Mouse (Mus musculus) limb, embryonic 10.5 days (tissue): ENCODE measurements around the gene Ugcg. TPM values are rescaled to one million over a fixed set of nuclear protein-coding genes. Genes with fewer than 3 reads are reported as not detected.

Experiments used
- DNase-seq: peaks from one replicate; pipeline ENCODE4 v3.0.0-alpha.2; 2017; ENCODE audit warnings: low spot score
- H3K27ac ChIP-seq: fragments of 300-500 bp; sonication (generic); 2 replicates; pipeline ENCODE4 v1.5.1; 2016; ENCODE audit warnings: mild to moderate bottlenecking
- H3K27me3 ChIP-seq: fragments of 300-500 bp; sonication (generic); 2 replicates; pipeline ENCODE4 v1.6.1; 2016; ENCODE audit warnings: low read depth, mild to moderate bottlenecking; ENCODE audit not compliant: poor library complexity, severe bottlenecking
- H3K36me3 ChIP-seq: fragments of 300-500 bp; sonication (generic); 2 replicates; pipeline ENCODE4 v1.6.1; 2016; ENCODE audit warnings: mild to moderate bottlenecking, moderate library complexity
- H3K4me1 ChIP-seq: fragments of 300-500 bp; sonication (generic); 2 replicates; pipeline ENCODE4 v1.6.1; 2016
- H3K4me3 ChIP-seq: fragments of 300-500 bp; sonication (generic); 2 replicates; pipeline ENCODE4 v1.5.1; 2016; ENCODE audit warnings: mild to moderate bottlenecking, moderate library complexity
- H3K9me3 ChIP-seq: fragments of 300-500 bp; sonication (generic); replicated peaks from 2 replicates; pipeline ENCODE4 v1.6.1; 2016; ENCODE audit warnings: mild to moderate bottlenecking
- WGBS: fragments of 180-500 bp; shearing (Covaris S2); methylation state at CpG from one replicate; pipeline ENCODE4 v1.1.7; 2016; 5-methylcytosine and 5-hydroxymethylcytosine counted together
- polyA plus RNA-seq: library from polyadenylated mRNA; unstranded; fragments of >200 nt; fragmentation: Nextera tagmentation; extraction: Ambion mirVana; gene quantifications from 2 replicates; pipeline ENCODE4 v1.2.1, GENCODE M21; 2016

Ugcg gene
- polyA plus RNA-seq, 1 experiment from 2014 or later = 9.2 TPM

GRCm38 (mm10) chr4:59173181-59173922, 15.7 kb upstream of the Ugcg start:
- WGBS = 79% methylated on average over 2 of the region's 2 CpGs
- no peaks in the 10 kb centered on the region for H3K36me3 ChIP-seq
- H3K4me1 ChIP-seq = no peaks in the 10 kb centered on the region
- H3K9me3 ChIP-seq = no peaks in the 10 kb centered on the region
- no peak for DNase-seq
- H3K27me3 ChIP-seq = no peaks in the 10 kb centered on the region
- no peak overlapping the region for H3K4me3 ChIP-seq
- no peak overlapping the region for H3K27ac ChIP-seq

DNA sequence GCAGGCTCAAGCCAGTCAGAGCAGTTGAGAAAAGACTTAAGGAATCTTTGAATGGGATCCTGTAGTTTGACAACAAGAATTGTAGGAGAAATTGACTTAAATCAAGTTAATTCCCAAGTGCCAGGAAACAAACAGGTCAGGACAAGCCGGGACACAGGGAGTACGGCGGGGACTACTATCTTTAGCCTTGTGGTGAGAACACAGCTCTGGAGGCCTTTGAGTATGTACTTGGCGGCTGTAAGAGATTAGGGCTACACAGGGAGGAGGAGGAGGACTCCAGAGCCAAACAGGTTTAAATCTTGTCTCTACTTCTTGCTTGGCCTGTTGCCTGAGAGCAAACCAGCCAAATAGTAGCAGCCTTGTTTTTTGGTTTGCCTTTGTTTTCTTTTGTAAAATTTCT, 14.1 kb upstream of the Ugcg start:
- Histone ChIP-seq H3K4me3 (no peak overlapping the region), H3K9me3 (no peaks in the 10 kb centered on the region), H3K27ac (no peak overlapping the region), H3K36me3 (no peaks in the 10 kb centered on the region), H3K4me1 (no peaks in the 10 kb centered on the region), H3K27me3 (no peaks in the 10 kb centered on the region)
- no peak for DNase-seq
- 75% methylated on average over 4 of the region's 4 CpGs for WGBS

DNA sequence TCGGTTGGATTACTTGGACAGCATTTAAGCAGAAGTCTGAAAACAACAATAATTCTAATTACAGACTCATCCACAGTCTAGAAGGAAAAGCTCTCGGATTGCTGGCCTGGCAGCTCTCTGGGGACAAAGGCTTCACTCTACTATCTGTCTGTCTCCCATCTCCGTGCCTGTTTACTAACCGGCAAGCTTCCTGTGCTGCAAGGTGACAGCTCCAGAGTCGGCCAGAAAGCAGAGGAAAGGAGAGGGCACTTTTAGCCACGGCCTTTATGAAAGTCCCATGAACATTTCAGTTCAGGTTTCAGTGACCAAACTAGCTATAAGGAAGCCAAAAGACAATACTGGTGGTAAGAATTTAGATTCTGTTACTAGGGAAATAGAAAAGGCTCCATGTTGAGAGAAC, 13.1 kb upstream of the Ugcg start:
- Histone ChIP-seq H3K36me3 (no peaks in the 10 kb centered on the region), H3K4me1 (no peaks in the 10 kb centered on the region), H3K4me3 (no peak overlapping the region), H3K9me3 (no peaks in the 10 kb centered on the region), H3K27ac (no peak overlapping the region), H3K27me3 (no peaks in the 10 kb centered on the region)
- no peak for DNase-seq
- 62% methylated on average over 6 of the region's 6 CpGs for WGBS

- no peak for DNase-seq
- Histone ChIP-seq H3K36me3 (no peaks in the 10 kb centered on the region), H3K27ac (no peak overlapping the region), H3K27me3 (no peaks in the 10 kb centered on the region), H3K4me3 (no peak overlapping the region), H3K4me1 (peaks cover 2% of the 10 kb centered on the region; the same call in 1 of the 2 replicates), H3K9me3 (no peaks in the 10 kb centered on the region)
- WGBS = 83% methylated on average over 2 of the region's 2 CpGs
Measured at GRCm38 (mm10) chr4:59177566-59177965, 11.5 kb upstream of the Ugcg start.

- Histone ChIP-seq H3K36me3 (no peaks in the 10 kb centered on the region), H3K27me3 (no peaks in the 10 kb centered on the region), H3K4me1 (peaks cover 4% of the 10 kb centered on the region; the same call in 1 of the 2 replicates), H3K9me3 (no peaks in the 10 kb centered on the region), H3K27ac (no peak overlapping the region), H3K4me3 (no peak overlapping the region)
- 40% methylated on average over 5 of the region's 5 CpGs for WGBS
- DNase-seq = no peak
Measured at GRCm38 (mm10) chr4:59181320-59182271, 7.5 kb upstream of the Ugcg start.

DNA sequence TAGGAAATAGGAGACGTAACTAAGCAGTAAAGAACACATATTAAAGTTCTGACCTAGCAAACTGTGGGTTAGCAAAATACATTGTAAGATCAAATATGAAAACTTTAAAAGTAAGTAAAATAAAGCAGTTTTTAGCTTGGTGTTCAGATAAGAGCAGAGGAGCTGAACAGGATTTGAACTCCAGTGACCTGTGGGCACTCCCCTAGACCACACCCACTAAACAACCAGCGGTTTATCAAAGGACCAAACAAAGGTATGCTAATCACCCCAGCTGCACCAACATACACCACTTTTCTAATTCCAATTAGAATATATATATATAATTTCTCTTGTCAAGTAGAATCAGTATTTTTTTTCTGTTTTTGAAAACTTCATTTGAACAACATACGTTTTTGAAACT, 3.4 kb upstream of the Ugcg start:
- no peaks in the 10 kb centered on the region for H3K9me3 ChIP-seq
- DNase-seq = no peak
- H3K36me3 ChIP-seq = no peaks in the 10 kb centered on the region
- H3K4me1 ChIP-seq = peaks cover 13% of the 10 kb centered on the region
- no peak overlapping the region for H3K27ac ChIP-seq
- no peak overlapping the region for H3K4me3 ChIP-seq
- 70% methylated on average over 3 of the region's 3 CpGs for WGBS
- no peaks in the 10 kb centered on the region for H3K27me3 ChIP-seq

- WGBS = 22% methylated on average over 3 of the region's 3 CpGs
- peaks cover 11% of the 10 kb centered on the region for H3K4me1 ChIP-seq
- no peaks in the 10 kb centered on the region for H3K9me3 ChIP-seq
- no peak overlapping the region for H3K4me3 ChIP-seq
- DNase-seq = peak; percentile 46
- no peaks in the 10 kb centered on the region for H3K27me3 ChIP-seq
- no peaks in the 10 kb centered on the region for H3K36me3 ChIP-seq
- no peak overlapping the region for H3K27ac ChIP-seq
Measured at GRCm38 (mm10) chr4:59187289-59187688, 1.8 kb upstream of the Ugcg start.

GRCm38 (mm10) chr4:59188474-59188801, 619 bp upstream of the Ugcg start:
- Histone ChIP-seq H3K27ac (peak overlapping the region; percentile 96), H3K4me1 (peaks cover 11% of the 10 kb centered on the region)
- WGBS = 36% methylated on average over 4 of the region's 4 CpGs

GRCm38 (mm10) chr4:59189546-59190237, 635 bp downstream of the Ugcg start:
- Histone ChIP-seq H3K4me1 (peaks cover 11% of the 10 kb centered on the region), H3K27ac (peak overlapping the region; percentile 96), H3K9me3 (no peaks in the 10 kb centered on the region), H3K27me3 (no peaks in the 10 kb centered on the region), H3K4me3 (peak overlapping the region; percentile 88), H3K36me3 (no peaks in the 10 kb centered on the region)
- under 1% methylated on average over 54 of the region's 54 CpGs for WGBS
- DNase-seq = peak; percentile 79

More at GRCm38 (mm10) chr4:59188474-59188801, 619 bp upstream of the Ugcg start:
- no peaks in the 10 kb centered on the region for H3K27me3 ChIP-seq
- H3K9me3 ChIP-seq = no peaks in the 10 kb centered on the region
- DNase-seq = no peak
- H3K36me3 ChIP-seq = no peaks in the 10 kb centered on the region
- peak overlapping the region; percentile 88 for H3K4me3 ChIP-seq

- no peaks in the 10 kb centered on the region for H3K36me3 ChIP-seq
- peaks cover 10% of the 10 kb centered on the region for H3K4me1 ChIP-seq
- DNase-seq = no peak
- H3K4me3 ChIP-seq = peak overlapping the region; percentile 88
- H3K27ac ChIP-seq = no peak overlapping the region
- no peaks in the 10 kb centered on the region for H3K27me3 ChIP-seq
- WGBS = 64% methylated on average over 7 of the region's 7 CpGs
- no peaks in the 10 kb centered on the region for H3K9me3 ChIP-seq
Measured at GRCm38 (mm10) chr4:59190650-59191424, 1.8 kb downstream of the Ugcg start.

DNA sequence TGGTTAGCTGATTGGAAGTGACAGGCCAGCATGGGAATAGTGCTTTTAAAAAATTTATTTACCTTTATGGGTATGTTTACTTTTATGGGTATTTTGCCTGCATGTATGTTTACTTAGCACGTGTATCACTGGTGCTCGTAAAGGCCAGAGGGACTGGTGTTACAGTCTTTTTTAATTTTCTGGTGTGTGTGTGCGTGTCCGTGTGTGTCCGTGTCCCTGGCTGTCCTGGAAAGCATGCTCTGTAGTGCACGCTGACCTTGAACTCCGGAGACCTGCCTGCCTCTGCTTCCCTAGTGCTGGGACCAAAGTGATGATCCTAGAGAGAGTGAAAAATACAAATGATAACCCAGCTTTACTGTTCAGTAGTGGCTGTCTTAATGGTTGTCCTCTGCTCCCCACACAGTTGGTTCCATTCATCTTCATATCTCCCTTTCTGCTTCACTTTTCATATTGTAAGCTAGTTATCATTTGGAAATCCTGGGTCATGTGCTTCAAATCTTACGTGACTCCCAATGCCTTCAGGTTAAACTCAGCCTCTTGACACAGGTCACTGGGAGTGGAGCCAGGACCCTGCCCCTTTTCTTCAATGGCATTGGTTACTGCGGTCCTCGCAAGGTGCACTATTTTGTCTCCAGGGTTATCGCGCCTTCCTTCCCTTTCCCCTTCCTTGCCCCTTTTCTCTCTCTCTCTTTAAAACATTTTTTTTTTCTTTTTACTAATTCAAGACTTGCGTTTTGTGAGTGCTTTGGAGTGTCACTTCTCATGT, 5.9 kb downstream of the Ugcg start:
- 93% methylated on average over 13 of the region's 13 CpGs for WGBS
- Histone ChIP-seq H3K4me1 (peaks cover 34% of the 10 kb centered on the region), H3K27me3 (no peaks in the 10 kb centered on the region), H3K4me3 (no peak overlapping the region), H3K9me3 (no peaks in the 10 kb centered on the region), H3K36me3 (no peaks in the 10 kb centered on the region), H3K27ac (no peak overlapping the region)
- no peak for DNase-seq
